Mouse (Mus musculus): Measurements from ENCODE around the gene Ifitm10.

- TF ChIP-seq CTCF (IDR thresholded peaks at IDR 0.05; ENCODE audit: low read depth) (no peak), EP300 (IDR thresholded peaks at IDR 0.05; ENCODE audit: low read depth) (no peak)
Measured at GRCm38 (mm10) chr7:142407935-142408334, 34.4 kb upstream of the Ifitm10 start.

All from heart, postnatal 0 days (tissue).